Mouse (Mus musculus): ENCODE measurements around the gene Abhd11.
A peak's percentile ranks its signal among the peaks of the same experiment; 100 is the strongest.

Gene Abhd11

GRCm38 (mm10) chr5:135023344-135024173, 14.6 kb downstream of the Abhd11 start, which contains the start of gene Stx1a:
Gene Stx1a, plus strand, starts transcription at chr5:135023482.
- DNase-seq (ENCODE audit: low read depth, low spot score) = peak; percentile 95

GRCm38 (mm10) chr5:135024665-135025224, 15.8 kb downstream of the Abhd11 start:
- DNase-seq (ENCODE audit: low read depth, low spot score) = no peak

GRCm38 (mm10) chr5:135025899-135026298, 16.9 kb downstream of the Abhd11 start:
- DNase-seq (ENCODE audit: low read depth, low spot score) = no peak

- no peak for DNase-seq (ENCODE audit: low read depth, low spot score)
Observed at GRCm38 (mm10) chr5:135029007-135029854, 20.3 kb downstream of the Abhd11 start.

GRCm38 (mm10) chr5:135032581-135032980, 23.6 kb downstream of the Abhd11 start:
- no peak for DNase-seq (ENCODE audit: low read depth, low spot score)

- no peak for DNase-seq (ENCODE audit: low read depth, low spot score)
Observed at GRCm38 (mm10) chr5:135034593-135034992, 25.6 kb downstream of the Abhd11 start.

- DNase-seq (ENCODE audit: low read depth, low spot score) = no peak
Observed at GRCm38 (mm10) chr5:135035608-135036359, 26.8 kb downstream of the Abhd11 start.

GRCm38 (mm10) chr5:135037946-135038345, 29.0 kb downstream of the Abhd11 start:
- no peak for DNase-seq (ENCODE audit: low read depth, low spot score)

- no peak for DNase-seq (ENCODE audit: low read depth, low spot score)
Observed at GRCm38 (mm10) chr5:135039541-135039940, 30.6 kb downstream of the Abhd11 start.

GRCm38 (mm10) chr5:135040059-135040458, 31.1 kb downstream of the Abhd11 start:
- no peak for DNase-seq (ENCODE audit: low read depth, low spot score)

- no peak for DNase-seq (ENCODE audit: low read depth, low spot score)
Observed at GRCm38 (mm10) chr5:135040777-135041176, 31.8 kb downstream of the Abhd11 start.

GRCm38 (mm10) chr5:135042105-135042788, 33.3 kb downstream of the Abhd11 start:
- peak; percentile 94 for DNase-seq (ENCODE audit: low read depth, low spot score)

- DNase-seq (ENCODE audit: low read depth, low spot score) = no peak
Observed at GRCm38 (mm10) chr5:135044575-135044974, 35.6 kb downstream of the Abhd11 start.

- no peak for DNase-seq (ENCODE audit: low read depth, low spot score)
Observed at GRCm38 (mm10) chr5:135048539-135048938, 39.6 kb downstream of the Abhd11 start.

- DNase-seq (ENCODE audit: low read depth, low spot score) = peak; percentile 64
Observed at GRCm38 (mm10) chr5:135049268-135049667, 40.3 kb downstream of the Abhd11 start.

- no peak for DNase-seq (ENCODE audit: low read depth, low spot score)
Observed at GRCm38 (mm10) chr5:135053356-135053755, 44.4 kb downstream of the Abhd11 start.
